In the genomic region with DNA sequence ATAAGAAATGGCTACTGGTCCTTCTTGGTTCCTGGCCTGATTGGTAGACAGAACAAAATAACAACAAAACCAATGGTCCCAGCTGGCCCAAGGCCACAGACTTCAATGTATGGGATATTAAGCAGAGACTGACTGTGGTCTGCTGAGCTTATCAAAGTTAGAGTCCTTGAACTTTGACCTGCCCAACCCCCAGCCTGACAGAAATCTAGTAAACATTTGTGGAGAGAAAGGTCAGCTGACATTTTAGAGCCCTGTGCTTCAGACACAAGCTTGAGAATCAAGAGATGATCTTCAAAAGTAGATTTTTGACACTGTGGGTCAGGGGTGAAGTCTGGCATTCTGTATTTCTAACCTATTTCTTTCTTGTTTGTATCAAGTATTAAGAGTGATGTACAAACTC, we compare ENCODE assay signal across 36 mouse cellular contexts. TPM values are rescaled to one million over a fixed set of nuclear protein-coding genes. Genes with fewer than 3 reads are reported as not detected.
DNase-seq lines count a peak whose midpoint lies in the region; ATAC-seq lines count a peak whose summit lies in the region.
"Had no signal": no experiment of that assay in that cellular context is flagged by ENCODE, and none has a peak within 500 bp of the region (broad histone marks: within the 10 kb centered on the region; RNA-seq: fewer than 3 reads in every experiment).

No protein-coding gene starts in this region.

- no peaks in the 10 kb centered on the region for H3K27me3 ChIP-seq in liver, embryonic 13.5 days
- H3K27me3 ChIP-seq in forebrain, embryonic 14.5 days (replicated peaks; ENCODE audit: control insufficient read depth, insufficient read depth, low read length) = peaks cover 3% of the 10 kb centered on the region; the same call in 1 of the 2 replicates
- H3K27me3 ChIP-seq: embryonic facial prominence, embryonic 12.5 days; intestine, embryonic 15.5 days; limb, embryonic 15.5 days had no signal

- H3K9me3 ChIP-seq in liver, embryonic 13.5 days (replicated peaks) = no peaks in the 10 kb centered on the region
- H3K9me3 ChIP-seq in forebrain, embryonic 14.5 days (replicated peaks; ENCODE audit: control insufficient read depth, low read length) = no peaks in the 10 kb centered on the region
- H3K9me3 ChIP-seq: embryonic facial prominence, embryonic 12.5 days; hindbrain, embryonic 10.5 days; intestine, embryonic 15.5 days; limb, embryonic 15.5 days; megakaryocyte, embryonic 14.5 days; neural tube, embryonic 13.5 days had no signal

- no peak overlapping the region for H3K27ac ChIP-seq in liver, embryonic 13.5 days
- no peak overlapping the region for H3K27ac ChIP-seq in forebrain, embryonic 14.5 days (ENCODE audit: low read depth, low read length)
- H3K27ac ChIP-seq: embryonic facial prominence, embryonic 12.5 days; hindbrain, embryonic 10.5 days; intestine, embryonic 15.5 days; left cerebral cortex, adult 2 months; limb, embryonic 15.5 days; neural tube, embryonic 13.5 days had no signal

- H3K4me3 ChIP-seq in liver, embryonic 13.5 days (replicated peaks) = no peak overlapping the region
- H3K4me3 ChIP-seq in forebrain, embryonic 14.5 days (ENCODE audit: low read depth, low read length) = no peak overlapping the region
- H3K4me3 ChIP-seq: embryonic facial prominence, embryonic 12.5 days; hindbrain, embryonic 10.5 days; intestine, embryonic 15.5 days; left cerebral cortex, adult 2 months; limb, embryonic 15.5 days; megakaryocyte, embryonic 14.5 days; myocyte; neural tube, embryonic 13.5 days had no signal

- H3K9ac ChIP-seq in liver, embryonic 13.5 days = no peak overlapping the region
- H3K9ac ChIP-seq in forebrain, embryonic 14.5 days (ENCODE audit: low read length) = no peak overlapping the region
- H3K9ac ChIP-seq: embryonic facial prominence, embryonic 12.5 days; intestine, embryonic 15.5 days; limb, embryonic 15.5 days; neural tube, embryonic 13.5 days had no signal

- DNase-seq in kidney, adult 11 months = peak; percentile 36
- DNase-seq in kidney, postnatal 4 days = no peak
- DNase-seq in lung, postnatal 10 days = peak; percentile 2
- DNase-seq in lung, postnatal 14 days = no peak
- no peak for DNase-seq in liver, embryonic 13.5 days
- DNase-seq in yolk sac, embryonic 10.5 days (ENCODE audit: low spot score) = peak; percentile 84
- DNase-seq in forebrain, embryonic 14.5 days (ENCODE audit: low spot score) = no peak
- DNase-seq in heart, postnatal 36 days = no peak
- DNase-seq: adrenal gland, postnatal 36 days; cerebellum, adult 11 months; cerebellum, postnatal 10 days; gastrocnemius, postnatal 10 days; retina, postnatal 1 day; right cerebral cortex, postnatal 25 days; thymus, postnatal 14 days had no signal

- intact Hi-C loops in heart, postnatal 36 days (cut with DNase I) = loop anchor here (5.0 kb wide), 1 partner anchor 66 kb away; no protein-coding TSS in a partner anchor

- H3K4me1 ChIP-seq in liver, embryonic 13.5 days (replicated peaks) = peaks cover 20% of the 10 kb centered on the region
- peaks cover 3% of the 10 kb centered on the region; the same call in 1 of the 2 replicates for H3K4me1 ChIP-seq in forebrain, embryonic 14.5 days (ENCODE audit: control insufficient read depth, insufficient read depth, low read length)

- no peak for ATAC-seq in liver, embryonic 13.5 days (ENCODE audit: low read depth)
- no peak for ATAC-seq in forebrain, embryonic 14.5 days
- ATAC-seq: CD4-positive, CD25-positive, alpha-beta regulatory T cell, adult 4 months; hindbrain, embryonic 16.5 days; intestine, embryonic 15.5 days; midbrain, embryonic 16.5 days had no signal

- no peaks in the 10 kb centered on the region for H3K36me3 ChIP-seq in liver, embryonic 13.5 days
- H3K36me3 ChIP-seq in forebrain, embryonic 14.5 days (ENCODE audit: control insufficient read depth, insufficient read depth, low read length) = no peaks in the 10 kb centered on the region
- H3K36me3 ChIP-seq: hindbrain, embryonic 10.5 days; intestine, embryonic 15.5 days; limb, embryonic 15.5 days; neural tube, embryonic 13.5 days had no signal

- H3K4me2 ChIP-seq in liver, embryonic 13.5 days = peak overlapping the region; percentile 22
- no peak overlapping the region for H3K4me2 ChIP-seq in forebrain, embryonic 14.5 days (ENCODE audit: low read length)
- H3K4me2 ChIP-seq: embryonic facial prominence, embryonic 12.5 days; heart, embryonic 11.5 days; intestine, embryonic 15.5 days; limb, embryonic 15.5 days; neural tube, embryonic 13.5 days had no signal

RNA-seq across cellular contexts. Expression of a gene that starts 1.7 kb away (rescaled TPM):
- polyA plus RNA-seq in liver, embryonic 13.5 days (2015; fragmentation: Nextera tagmentation; extraction: Ambion mirVana) = 3.0 and 3.5 TPM in 2 replicates
- 1.6 and 1.8 TPM in 2 replicates for polyA plus RNA-seq in forebrain, embryonic 14.5 days (2014; fragmentation: Nextera tagmentation; extraction: Ambion mirVana)
- total RNA-seq in heart, postnatal 36 days (2021) = 10 to 100 TPM; 23.2 to 24.6 TPM

RNA-seq across cellular contexts. Expression of a gene that starts 28.2 kb away (rescaled TPM):
- not detected in 2 replicates for polyA plus RNA-seq in liver, embryonic 13.5 days (2015; fragmentation: Nextera tagmentation; extraction: Ambion mirVana)
- not detected in 2 replicates for polyA plus RNA-seq in forebrain, embryonic 14.5 days (2014; fragmentation: Nextera tagmentation; extraction: Ambion mirVana)
- not detected for total RNA-seq in heart, postnatal 36 days (2021)
- total RNA-seq: adrenal gland, postnatal 36 days; ES-E14; gastrocnemius, postnatal 10 days; granulocyte monocyte progenitor cell, adult 5-6 weeks; layer of hippocampus, postnatal 10 days; left cerebral cortex, adult 2 months; left cerebral cortex, postnatal 36 days had no signal
- polyA plus RNA-seq: CD4-positive, CD25-positive, alpha-beta regulatory T cell, adult 4 months; cortical plate, adult 2 months; forebrain, embryonic 11.5 days; heart, embryonic 11.5 days; heart, postnatal 0 days; hindbrain, embryonic 10.5 days; hindbrain, embryonic 16.5 days; intestine, embryonic 15.5 days; limb, embryonic 15.5 days; midbrain, embryonic 16.5 days; myocyte; neural tube, embryonic 13.5 days; spleen, adult 2 months; stomach, embryonic 14.5 days had no signal

RNA-seq across cellular contexts. Expression of a gene that starts 29.5 kb away (rescaled TPM):
- 1.7 and 2.0 TPM in 2 replicates for polyA plus RNA-seq in liver, embryonic 13.5 days (2015; fragmentation: Nextera tagmentation; extraction: Ambion mirVana)
- polyA plus RNA-seq in forebrain, embryonic 14.5 days (2014; fragmentation: Nextera tagmentation; extraction: Ambion mirVana) = 3.5 and 4.1 TPM in 2 replicates
- total RNA-seq in heart, postnatal 36 days (2021) = 1 to 10 TPM; 5.1 to 6.2 TPM
- total RNA-seq: granulocyte monocyte progenitor cell, adult 5-6 weeks had no signal
- polyA plus RNA-seq: myocyte had no signal

Comparison
In these comparisons a context has a peak if more than half of its experiments do, and no peak if none do; other contexts are left out.
1. DNase-seq: peak in kidney, adult 11 months (single experiment), lung, postnatal 10 days (single experiment) and yolk sac, embryonic 10.5 days (single experiment); none in kidney, postnatal 4 days (0 of 2), lung, postnatal 14 days (single experiment), liver, embryonic 13.5 days (single experiment), forebrain, embryonic 14.5 days (single experiment) and heart, postnatal 36 days (0 of 2).